Mouse (Mus musculus) testis, adult 2 months (tissue): ENCODE measurements around the gene Ednrb. TPM values are rescaled to one million over a fixed set of nuclear protein-coding genes. Genes with fewer than 3 reads are reported as not detected.

Experiments used
- H3K27ac ChIP-seq: fragments of 200-500 bp; 2 replicates; pipeline ENCODE4 v1.5.1; 2012; ENCODE audit warnings: low read depth, low read length; ENCODE audit not compliant: control insufficient read depth, insufficient read depth
- H3K27me3 ChIP-seq: fragments of 200-500 bp; 2 replicates; pipeline ENCODE4 v1.6.1; 2012; ENCODE audit warnings: mild to moderate bottlenecking, low read length, moderate library complexity; ENCODE audit not compliant: control insufficient read depth, insufficient read depth
- H3K36me3 ChIP-seq: fragments of 200-500 bp; 2 replicates; pipeline ENCODE4 v1.6.1; 2012; ENCODE audit warnings: mild to moderate bottlenecking, low read length; ENCODE audit not compliant: control insufficient read depth, insufficient read depth
- H3K4me1 ChIP-seq: fragments of 200-500 bp; 2 replicates; pipeline ENCODE4 v1.6.1; 2012; ENCODE audit warnings: low read length; ENCODE audit not compliant: control insufficient read depth, insufficient read depth
- H3K4me3 ChIP-seq: fragments of 200-500 bp; 2 replicates; pipeline ENCODE4 v1.5.1; 2012; ENCODE audit warnings: low read depth, mild to moderate bottlenecking, low read length, moderate library complexity, mixed read lengths; ENCODE audit not compliant: control insufficient read depth
- CTCF ChIP-seq: fragments of 200-500 bp; IDR thresholded peaks from 2 replicates; pipeline ENCODE4 v1.5.1; 2012; ENCODE audit warnings: low read depth, mild to moderate bottlenecking, inconsistent platforms, low read length, moderate library complexity; ENCODE audit not compliant: control insufficient read depth, insufficient read depth, insufficient replicate concordance
- POLR2A ChIP-seq: fragments of 200-500 bp; IDR thresholded peaks from 2 replicates; pipeline ENCODE4 v1.6.1; 2012; ENCODE audit warnings: low read depth, mild to moderate bottlenecking, inconsistent platforms, low read length, moderate library complexity; ENCODE audit not compliant: control insufficient read depth
- polyA plus RNA-seq: library from polyadenylated mRNA; depleted of rRNA; stranded (reverse); fragments of >200 nt; gene quantifications from 2 replicates; pipeline ENCODE4 v1.2.3, GENCODE M21; 2012; rRNA removed

The Ednrb gene
- polyA plus RNA-seq, result 0.10 and 0.52 TPM in 2 replicates

- TF ChIP-seq CTCF, result no peak
- no peak for TF ChIP-seq POLR2A
- Histone ChIP-seq H3K27ac (no peak within 1 kb of the TSS), H3K4me1 (peaks cover 7% of the 10 kb centered on the region), H3K4me3 (peak within 1 kb of the TSS; percentile 20), H3K27me3 (no peaks in the 10 kb centered on the region), H3K36me3 (no peaks in the 10 kb centered on the region)
Observed at GRCm38 (mm10) chr14:103844011-103844549, at the start of gene Ednrb. Gene Ednrb (minus strand): TSS chr14:103844402.

DNA sequence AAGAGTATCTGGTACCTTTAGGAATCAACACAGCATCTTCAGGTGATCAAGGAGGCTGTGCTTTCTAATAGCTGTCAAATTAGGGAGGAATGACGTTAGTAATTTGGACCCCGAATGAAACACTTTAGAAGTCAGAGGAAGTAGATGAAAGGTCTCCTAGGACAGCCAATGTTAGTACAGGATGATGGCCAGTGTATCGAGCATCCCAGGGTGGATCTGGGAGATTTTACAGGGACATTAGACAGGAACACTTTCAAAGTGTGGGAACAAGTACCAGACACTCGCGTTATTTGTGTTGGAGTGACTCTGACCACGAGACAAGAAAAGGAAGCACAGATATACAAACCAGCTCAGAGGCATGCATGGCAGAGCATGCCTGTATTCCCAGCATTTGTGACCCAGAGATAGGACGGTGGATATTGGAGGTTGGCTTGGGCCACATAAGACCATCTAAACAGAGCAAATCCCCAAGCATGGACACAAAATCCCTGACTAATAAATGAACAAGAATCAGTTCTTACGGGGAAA lies 48.3 kb upstream of the Ednrb start:
- no peaks in the 10 kb centered on the region for H3K36me3 ChIP-seq
- no peak overlapping the region for H3K27ac ChIP-seq
- H3K4me3 ChIP-seq, result no peak overlapping the region
- no peaks in the 10 kb centered on the region for H3K27me3 ChIP-seq
- TF ChIP-seq CTCF (no peak), POLR2A (no peak)
- H3K4me1 ChIP-seq, result no peaks in the 10 kb centered on the region

DNA sequence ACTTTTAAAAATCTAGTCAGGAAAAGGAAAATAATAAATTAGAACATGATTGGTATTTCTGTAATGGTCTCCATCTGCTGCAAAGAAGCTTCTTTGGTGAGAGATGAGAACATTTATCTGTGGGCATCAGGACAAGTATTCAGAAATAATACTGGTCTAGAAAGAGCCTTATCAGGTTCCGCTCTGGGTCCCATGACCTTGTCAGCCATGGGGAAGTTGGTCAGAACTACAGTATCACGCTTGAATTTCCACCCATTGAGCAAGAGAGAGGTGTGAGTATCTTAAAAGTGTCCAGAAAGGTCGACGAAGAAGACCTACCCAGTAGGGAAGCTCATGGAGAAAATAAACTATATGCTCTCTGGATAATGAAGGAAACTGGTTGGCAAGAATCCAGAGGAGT lies 46.6 kb upstream of the Ednrb start:
- no peaks in the 10 kb centered on the region for H3K4me1 ChIP-seq
- H3K4me3 ChIP-seq, result no peak overlapping the region
- H3K27me3 ChIP-seq, result no peaks in the 10 kb centered on the region
- H3K27ac ChIP-seq, result no peak overlapping the region
- no peaks in the 10 kb centered on the region for H3K36me3 ChIP-seq
- no peak for TF ChIP-seq CTCF
- no peak for TF ChIP-seq POLR2A

DNA sequence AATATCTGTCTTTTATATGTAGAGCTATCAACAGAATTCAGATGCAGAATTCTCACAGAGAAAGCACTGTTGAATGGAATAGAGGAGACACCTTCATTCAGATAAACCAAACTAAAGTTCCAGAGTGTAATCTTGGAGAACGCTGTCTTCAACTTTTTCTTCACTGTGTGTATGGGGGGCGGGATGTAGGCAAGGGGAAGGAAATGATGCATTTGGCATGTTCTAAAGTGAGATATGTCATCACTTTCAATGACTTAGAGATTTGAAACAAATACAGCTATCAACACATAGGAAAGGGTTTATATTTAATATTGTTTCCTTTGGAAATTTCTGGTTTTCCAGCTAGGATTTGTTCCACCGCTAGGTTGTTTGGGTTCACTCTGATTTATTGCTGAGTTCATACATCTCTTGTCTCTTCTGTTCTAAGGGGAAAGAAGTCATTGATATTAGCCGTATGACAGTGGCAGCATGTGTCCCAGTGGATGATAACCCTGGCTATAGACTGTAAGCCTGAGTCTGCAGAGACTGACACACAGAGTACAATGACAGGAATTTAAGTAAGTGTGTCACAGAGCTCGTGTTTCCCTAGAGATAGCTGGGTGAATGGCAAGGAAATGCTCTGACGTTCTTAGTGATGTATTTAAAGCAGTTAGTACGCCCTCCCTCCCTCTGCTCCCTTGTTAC lies 40.8 kb upstream of the Ednrb start:
- Histone ChIP-seq H3K36me3 (no peaks in the 10 kb centered on the region), H3K27ac (no peak overlapping the region), H3K27me3 (no peaks in the 10 kb centered on the region), H3K4me1 (no peaks in the 10 kb centered on the region), H3K4me3 (no peak overlapping the region)
- TF ChIP-seq CTCF (no peak), POLR2A (no peak)

DNA sequence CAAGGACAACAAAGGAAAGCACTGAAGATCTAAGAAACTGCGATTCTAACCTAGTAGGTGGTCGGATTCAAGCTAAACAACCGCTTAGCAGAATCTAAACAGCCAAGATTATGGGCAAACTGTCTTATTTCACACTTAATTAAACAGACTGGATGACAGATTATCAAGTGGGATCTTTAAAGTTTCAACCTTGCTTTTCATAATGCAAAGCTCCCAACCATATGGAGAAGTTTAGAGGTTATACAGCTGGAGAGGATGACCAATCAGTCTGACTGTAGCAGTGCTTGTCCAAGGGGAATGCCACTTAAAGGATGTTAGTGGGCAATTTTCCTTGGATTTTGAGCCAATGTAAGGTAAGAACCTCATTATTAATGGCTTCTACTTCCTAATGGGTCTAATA lies 38.7 kb upstream of the Ednrb start:
- Histone ChIP-seq H3K27ac (no peak overlapping the region), H3K4me1 (no peaks in the 10 kb centered on the region), H3K4me3 (no peak overlapping the region), H3K27me3 (no peaks in the 10 kb centered on the region), H3K36me3 (no peaks in the 10 kb centered on the region)
- TF ChIP-seq POLR2A (no peak), CTCF (no peak)

DNA sequence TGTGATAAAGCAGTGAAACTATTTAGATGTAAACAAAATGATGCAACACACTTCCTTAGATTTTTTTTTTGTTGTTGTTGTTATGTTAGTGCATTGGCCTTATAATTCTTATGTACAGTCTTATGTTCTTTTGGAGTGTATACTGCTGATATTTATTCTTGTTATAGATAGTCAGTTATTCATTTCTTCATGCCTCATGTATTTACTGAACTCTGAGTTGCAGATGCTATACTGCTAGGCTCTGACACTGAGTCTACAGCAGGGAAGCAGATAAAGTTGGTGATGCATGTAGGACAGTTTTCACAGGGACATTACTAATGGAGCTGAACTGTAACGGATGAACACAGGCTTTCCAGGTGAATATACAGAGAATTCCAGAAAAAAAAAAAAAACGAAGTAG lies 32.9 kb upstream of the Ednrb start:
- no peaks in the 10 kb centered on the region for H3K4me1 ChIP-seq
- no peak for TF ChIP-seq POLR2A
- TF ChIP-seq CTCF, result no peak
- no peaks in the 10 kb centered on the region for H3K27me3 ChIP-seq
- no peak overlapping the region for H3K27ac ChIP-seq
- no peak overlapping the region for H3K4me3 ChIP-seq
- no peaks in the 10 kb centered on the region for H3K36me3 ChIP-seq

DNA sequence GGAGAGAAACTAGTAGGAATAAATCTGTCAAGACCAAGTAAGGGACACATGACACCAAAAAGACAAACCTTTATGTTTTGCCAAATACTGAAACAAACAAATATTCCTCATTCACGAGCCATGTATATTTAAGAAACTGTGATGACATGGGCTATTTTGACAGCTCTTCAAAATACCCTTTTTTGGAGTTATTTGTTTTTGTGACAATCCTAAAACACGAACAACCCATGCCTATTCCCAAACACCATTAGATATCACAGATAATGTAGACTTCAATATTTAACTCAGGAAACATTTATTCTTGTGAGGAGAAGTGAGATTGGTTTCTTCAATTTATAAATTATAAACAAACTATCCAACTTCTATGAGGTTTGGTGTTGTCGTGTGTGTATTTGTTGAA lies 32.4 kb upstream of the Ednrb start:
- TF ChIP-seq POLR2A, result no peak
- no peak for TF ChIP-seq CTCF
- Histone ChIP-seq H3K4me1 (no peaks in the 10 kb centered on the region), H3K4me3 (no peak overlapping the region), H3K36me3 (no peaks in the 10 kb centered on the region), H3K27me3 (no peaks in the 10 kb centered on the region), H3K27ac (no peak overlapping the region)

- Histone ChIP-seq H3K27ac (no peak overlapping the region), H3K27me3 (no peaks in the 10 kb centered on the region), H3K36me3 (no peaks in the 10 kb centered on the region), H3K4me1 (no peaks in the 10 kb centered on the region), H3K4me3 (no peak overlapping the region)
- TF ChIP-seq POLR2A, result no peak
- no peak for TF ChIP-seq CTCF
Observed at GRCm38 (mm10) chr14:103866636-103867035, 22.4 kb upstream of the Ednrb start.
